Mouse (Mus musculus) C2C12 (cell line): Measurements from ENCODE around the gene Mmp20. TPM values are rescaled to one million over a fixed set of nuclear protein-coding genes. Genes with fewer than 3 reads are reported as not detected.

Source experiments
- H3K27me3 ChIP-seq: one replicate; pipeline ENCODE4 v1.6.1; 2011; ENCODE audit not compliant: control insufficient read depth, insufficient read depth, insufficient read length
- H3K36me3 ChIP-seq: one replicate; pipeline ENCODE4 v1.6.1; 2011; ENCODE audit not compliant: control insufficient read depth, insufficient read depth
- H3K4me3 ChIP-seq: one replicate; pipeline ENCODE4 v1.5.1; 2011; ENCODE audit warnings: mild to moderate bottlenecking, control low read depth; ENCODE audit not compliant: poor library complexity, insufficient read depth, severe bottlenecking
- H3K79me2 ChIP-seq: one replicate; pipeline ENCODE4 v1.6.1; 2011; ENCODE audit not compliant: control insufficient read depth, insufficient read depth
- H3K79me3 ChIP-seq: one replicate; pipeline ENCODE4 v1.6.1; 2011; ENCODE audit warnings: low read depth, control low read depth
- H3ac ChIP-seq: one replicate; pipeline ENCODE3; 2011; ENCODE audit warnings: low read depth; ENCODE audit not compliant: control insufficient read depth, insufficient read length
- CEBPB ChIP-seq: IDR thresholded peaks from one replicate; pipeline ENCODE4 v1.6.1; 2011; ENCODE audit warnings: low read depth, mild to moderate bottlenecking, control low read depth, moderate library complexity
- CTCF ChIP-seq: IDR thresholded peaks from one replicate; pipeline ENCODE4 v1.5.1; 2011; ENCODE audit not compliant: control insufficient read depth, insufficient read depth, insufficient read length
- FOSL1 ChIP-seq: IDR thresholded peaks from one replicate; pipeline ENCODE4 v1.8.0; 2011; ENCODE audit warnings: mild to moderate bottlenecking, low read length; ENCODE audit not compliant: poor library complexity, insufficient read depth, severe bottlenecking
- MAX ChIP-seq: IDR thresholded peaks from one replicate; pipeline ENCODE4 v1.6.1; 2011; ENCODE audit warnings: mild to moderate bottlenecking, control low read depth
- MYOD1 ChIP-seq: IDR thresholded peaks from one replicate; pipeline ENCODE4 v1.6.1; 2011; ENCODE audit warnings: low read depth; ENCODE audit not compliant: control insufficient read depth, insufficient read length
- MYOG ChIP-seq: IDR thresholded peaks from one replicate; pipeline ENCODE4 v1.6.1; 2011; ENCODE audit not compliant: control insufficient read depth, insufficient read length; ENCODE audit errors: extremely low read depth
- USF1 ChIP-seq: IDR thresholded peaks from one replicate; pipeline ENCODE4 v1.6.1; 2011; ENCODE audit warnings: low read depth, mild to moderate bottlenecking, control low read depth, moderate library complexity
- polyA plus RNA-seq: library from polyadenylated mRNA; unstranded; fragments of >200 nt; fragmentation: generic; extraction: Trizol; gene quantifications from one replicate; pipeline ENCODE4 v1.2.1, GENCODE M21; 2012; ENCODE audit warnings: missing spikeins

Gene Mmp20
- polyA plus RNA-seq, 1 experiment: not detected

DNA sequence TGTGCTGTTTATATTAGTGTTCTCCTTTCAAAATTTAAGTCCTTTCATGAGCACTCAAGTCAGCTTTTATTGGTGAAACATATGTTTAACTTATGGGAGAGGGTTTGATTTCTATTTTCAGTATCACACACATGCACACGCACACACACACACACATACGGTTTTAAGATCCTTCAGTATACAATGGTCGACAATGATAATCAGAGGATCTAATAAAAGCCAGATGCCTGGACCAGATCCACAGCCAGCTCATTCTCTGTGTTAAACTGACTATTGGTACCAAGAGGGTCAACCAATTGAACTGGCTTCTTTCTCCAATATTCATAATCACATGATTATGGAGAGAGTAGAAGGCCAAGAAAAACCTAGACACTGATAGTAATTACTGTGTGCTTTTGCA is 67.6 kb downstream of the Mmp20 start:
- Histone ChIP-seq H3ac (no peak overlapping the region), H3K27me3 (no peaks in the 10 kb centered on the region), H3K79me3 (no peaks in the 10 kb centered on the region), H3K79me2 (no peaks in the 10 kb centered on the region), H3K36me3 (no peaks in the 10 kb centered on the region), H3K4me3 (no peak overlapping the region)
- TF ChIP-seq MAX (no peak), MYOD1 (no peak), FOSL1 (no peak), MYOG (no peak), CEBPB (no peak), USF1 (no peak), CTCF (no peak)

DNA sequence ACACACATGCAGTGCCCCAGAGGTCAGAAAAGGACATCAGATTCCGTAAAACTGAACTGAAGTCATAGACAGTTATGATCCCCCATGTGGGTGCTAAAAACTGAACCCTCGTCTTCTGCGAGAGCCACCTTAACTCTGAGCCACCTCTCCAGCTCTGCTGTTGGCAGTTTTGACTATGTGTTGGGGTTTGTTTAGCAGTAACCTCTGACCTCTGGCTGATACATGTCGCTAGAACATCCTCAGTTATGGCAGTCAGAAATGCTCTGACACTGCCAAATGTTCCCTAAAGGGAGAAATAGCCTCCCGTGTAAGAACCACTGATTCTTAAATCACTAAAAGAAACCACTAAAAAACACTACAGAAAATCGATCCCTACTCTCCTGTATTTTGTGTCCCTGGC is 80.7 kb downstream of the Mmp20 start:
- no peak overlapping the region for H3K4me3 ChIP-seq
- no peaks in the 10 kb centered on the region for H3K27me3 ChIP-seq
- TF ChIP-seq FOSL1 (no peak), USF1 (no peak), CEBPB (no peak), MYOG (no peak)
- H3K79me2 ChIP-seq: no peaks in the 10 kb centered on the region
- no peak overlapping the region for H3ac ChIP-seq
- no peaks in the 10 kb centered on the region for H3K36me3 ChIP-seq
- no peaks in the 10 kb centered on the region for H3K79me3 ChIP-seq

DNA sequence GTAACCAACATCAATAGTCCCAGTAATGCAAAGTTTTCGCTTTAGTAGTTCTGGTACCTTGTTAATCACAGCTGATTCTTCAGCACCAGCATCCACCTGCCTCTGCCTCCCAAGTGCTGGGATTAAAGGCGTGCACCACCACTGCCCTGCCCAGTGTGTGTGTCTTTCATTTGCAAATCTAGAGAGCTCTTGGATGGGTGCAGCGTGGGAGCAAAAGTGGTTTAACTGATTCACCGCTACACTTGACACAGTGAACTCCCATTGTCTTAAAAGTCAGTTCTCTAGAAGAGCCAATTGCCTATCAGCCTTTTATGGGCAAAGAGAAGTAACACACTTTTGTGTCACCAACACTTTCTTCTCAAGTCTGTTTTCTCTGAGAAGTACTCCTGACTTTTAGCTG is 83.2 kb downstream of the Mmp20 start:
- H3K36me3 ChIP-seq: no peaks in the 10 kb centered on the region
- no peaks in the 10 kb centered on the region for H3K79me2 ChIP-seq
- TF ChIP-seq FOSL1: no peak
- no peak for TF ChIP-seq CTCF
- no peak for TF ChIP-seq CEBPB
- TF ChIP-seq MYOG: no peak
- no peak for TF ChIP-seq MYOD1
- TF ChIP-seq MAX: no peak
- TF ChIP-seq USF1: no peak
- H3K4me3 ChIP-seq: no peak overlapping the region
- H3ac ChIP-seq: no peak overlapping the region
- H3K27me3 ChIP-seq: no peaks in the 10 kb centered on the region
- no peaks in the 10 kb centered on the region for H3K79me3 ChIP-seq

DNA sequence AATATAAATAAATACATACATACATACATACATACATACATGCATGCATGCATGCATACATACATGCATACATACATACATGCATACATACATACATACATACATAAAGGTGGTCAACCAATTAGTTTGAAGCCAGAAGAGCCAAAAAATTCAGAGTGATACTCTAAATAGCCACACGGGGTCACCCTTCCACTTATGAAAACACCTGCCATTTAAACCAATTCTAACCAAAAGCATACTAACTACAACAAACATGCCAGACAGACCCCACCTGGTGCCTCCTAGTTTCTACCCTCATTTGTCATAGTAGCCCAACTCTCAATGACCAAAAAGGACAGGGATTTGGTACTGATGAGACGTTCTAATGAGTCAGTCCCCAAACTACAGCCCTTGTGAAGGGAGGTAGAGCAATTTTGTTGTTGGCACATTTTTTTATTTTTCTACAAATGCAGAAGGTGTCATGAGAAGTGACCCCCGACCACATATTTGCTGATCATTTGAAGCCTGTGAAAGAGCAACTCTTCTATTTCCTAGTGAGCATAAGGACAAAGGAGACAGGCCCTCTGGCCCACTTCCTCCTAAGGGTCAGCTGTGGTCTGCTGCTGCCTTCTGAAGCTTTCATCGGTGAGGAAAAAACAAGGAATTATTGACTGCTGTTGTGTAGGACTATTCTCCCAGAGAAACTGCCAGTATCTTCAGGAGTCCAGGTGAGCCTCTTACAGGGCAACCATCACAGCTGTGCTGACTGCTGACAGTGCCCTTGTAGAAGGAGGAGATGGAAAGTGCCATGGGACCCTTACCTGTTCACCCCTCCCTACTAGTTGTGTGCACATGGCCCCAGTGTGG is 86.3 kb downstream of the Mmp20 start:
- H3K4me3 ChIP-seq: no peak overlapping the region
- H3K36me3 ChIP-seq: no peaks in the 10 kb centered on the region
- H3K79me2 ChIP-seq: no peaks in the 10 kb centered on the region
- TF ChIP-seq USF1 (no peak), MYOG (no peak), FOSL1 (no peak), MYOD1 (no peak), MAX (no peak), CEBPB (no peak), CTCF (no peak)
- H3K79me3 ChIP-seq: no peaks in the 10 kb centered on the region
- no peak overlapping the region for H3ac ChIP-seq
- H3K27me3 ChIP-seq: no peaks in the 10 kb centered on the region

DNA sequence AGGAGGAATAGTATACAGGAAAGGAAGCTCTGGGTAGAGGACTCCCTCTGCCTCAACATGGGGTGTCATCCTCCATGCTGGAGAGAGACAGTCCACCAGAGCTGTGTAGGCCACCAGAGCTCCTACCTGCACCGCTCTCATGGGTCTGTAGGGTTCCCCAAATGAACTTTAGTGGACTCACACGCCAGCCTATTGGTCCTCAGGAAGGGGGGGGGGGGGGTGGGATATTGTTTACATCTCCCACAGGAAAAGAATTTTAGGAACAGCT is 86.8 kb downstream of the Mmp20 start:
- Histone ChIP-seq H3ac (no peak overlapping the region), H3K79me2 (no peaks in the 10 kb centered on the region), H3K79me3 (no peaks in the 10 kb centered on the region), H3K4me3 (no peak overlapping the region), H3K36me3 (no peaks in the 10 kb centered on the region), H3K27me3 (no peaks in the 10 kb centered on the region)
- TF ChIP-seq MYOG: no peak
- no peak for TF ChIP-seq USF1
- no peak for TF ChIP-seq MYOD1
- TF ChIP-seq MAX: no peak
- no peak for TF ChIP-seq CTCF
- no peak for TF ChIP-seq CEBPB
- TF ChIP-seq FOSL1: no peak

DNA sequence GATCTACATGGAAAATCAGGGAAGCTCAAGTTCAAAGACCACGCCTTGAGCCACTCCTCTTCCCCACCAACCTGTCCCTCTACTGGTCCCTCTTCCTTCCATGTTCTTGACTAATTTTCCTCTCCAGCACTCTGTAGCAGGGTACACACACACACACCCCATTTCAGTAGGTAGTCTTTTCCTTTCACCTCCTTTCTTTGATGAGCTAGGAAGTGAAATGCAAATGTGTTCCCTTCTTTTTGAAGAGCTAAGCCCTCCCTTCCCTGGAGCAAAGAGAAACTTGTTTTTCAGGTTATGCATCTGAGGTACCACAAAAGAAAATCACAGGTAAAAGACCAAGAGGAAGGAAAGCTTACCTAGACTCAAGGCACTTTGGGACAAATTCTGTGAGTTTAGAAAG is 93.5 kb downstream of the Mmp20 start:
- Histone ChIP-seq H3K79me3 (no peaks in the 10 kb centered on the region), H3K4me3 (no peak overlapping the region), H3K79me2 (no peaks in the 10 kb centered on the region), H3K27me3 (no peaks in the 10 kb centered on the region), H3ac (no peak overlapping the region), H3K36me3 (no peaks in the 10 kb centered on the region)
- TF ChIP-seq FOSL1 (no peak), MAX (no peak), CTCF (no peak), CEBPB (no peak), MYOD1 (no peak), MYOG (no peak), USF1 (no peak)
